Mouse (Mus musculus): Measurements from ENCODE around the gene Tmem82.
"Not testable (repeated sequence)": the region's sequence is repeated elsewhere in the genome, so short reads cannot be mapped to it uniquely, and the experiment has no call there.

Gene Tmem82

GRCm38 (mm10) chr4:141572668-141573358 lies 45.6 kb downstream of the Tmem82 start:
- DNase-seq, result no peak

DNA sequence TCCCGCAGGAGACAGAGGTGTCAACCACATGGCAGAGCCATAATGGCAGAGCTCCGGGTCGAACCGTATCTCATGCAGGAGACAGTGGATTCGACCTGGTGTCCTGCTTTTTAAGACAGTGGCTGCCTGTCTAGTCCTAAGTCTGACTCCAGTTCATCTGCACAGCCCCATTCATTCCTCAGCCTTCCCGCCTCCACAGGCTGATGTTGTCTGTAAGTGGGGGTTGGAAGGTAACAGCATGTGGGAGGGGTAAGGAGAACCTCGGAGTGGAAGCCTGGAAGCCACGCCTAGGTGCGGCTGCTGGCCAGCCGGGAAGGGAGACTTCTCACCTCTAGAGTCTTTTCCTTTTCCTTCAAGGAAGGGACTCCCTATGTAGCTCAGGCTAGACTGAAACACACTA lies 46.5 kb downstream of the Tmem82 start:
- no peak for DNase-seq

GRCm38 (mm10) chr4:141571337-141571739 lies 47.1 kb downstream of the Tmem82 start:
- DNase-seq, result no peak

DNA sequence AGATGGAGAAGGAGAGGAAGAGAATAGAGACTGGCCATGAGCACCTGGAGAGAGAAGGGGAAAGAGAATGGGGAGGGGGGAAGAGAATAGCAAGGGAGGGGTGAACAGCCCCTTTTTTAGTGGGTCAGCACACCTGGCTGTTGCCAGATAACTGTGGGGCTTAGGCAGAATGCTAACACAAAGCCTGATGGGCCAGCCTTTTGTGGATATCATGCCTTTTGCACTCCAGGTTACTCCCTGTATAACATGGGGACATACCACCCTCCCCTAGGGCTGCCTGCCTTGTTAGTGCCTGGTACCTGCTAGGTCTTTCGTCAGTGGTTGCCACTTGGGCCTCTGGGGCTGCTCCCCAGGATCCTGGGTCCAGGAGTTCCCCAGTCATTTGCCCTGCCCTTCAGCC lies 47.6 kb downstream of the Tmem82 start:
- no peak for DNase-seq

DNA sequence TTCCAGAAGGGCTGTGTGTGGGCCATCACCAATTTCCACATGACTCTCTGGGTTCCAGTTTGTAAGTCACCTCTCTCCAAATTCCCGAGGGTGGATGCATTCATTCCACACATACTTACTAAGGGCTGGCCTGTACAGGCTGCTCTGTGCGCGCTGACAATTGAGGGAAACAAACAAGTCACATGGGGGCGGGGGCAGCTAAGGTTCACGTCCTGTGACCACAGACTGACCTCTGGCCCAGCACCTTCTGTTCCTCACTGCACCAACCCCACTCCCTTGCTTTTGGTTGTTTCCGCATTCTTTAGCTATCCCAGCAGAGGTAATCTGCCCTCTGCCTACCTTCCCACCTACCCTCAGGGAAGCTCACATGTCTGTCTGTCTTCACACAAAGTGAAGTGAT lies 48.4 kb downstream of the Tmem82 start:
- DNase-seq, result no peak

DNA sequence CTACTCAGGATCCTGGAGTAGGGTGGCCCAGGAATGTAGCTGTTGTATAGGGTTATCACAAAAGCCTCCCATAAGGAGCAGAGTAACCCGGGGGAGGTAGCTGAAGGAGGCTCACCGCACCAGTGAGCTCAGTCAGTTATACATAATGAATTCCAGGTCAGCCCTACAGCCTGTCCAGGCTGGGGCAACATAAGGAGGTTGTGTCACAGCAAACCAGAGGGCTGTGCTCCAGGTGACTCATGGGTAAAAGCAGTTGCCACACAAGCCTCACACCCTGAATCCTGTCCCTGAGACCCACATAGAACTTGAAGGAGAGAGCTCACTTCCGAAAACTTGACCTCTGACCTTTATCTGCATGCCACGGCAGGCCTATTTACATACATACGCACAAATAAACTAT lies 49.5 kb downstream of the Tmem82 start:
- no peak for DNase-seq

- DNase-seq, result not testable (repeated sequence)
Measured at GRCm38 (mm10) chr4:141567174-141567573, 51.3 kb downstream of the Tmem82 start.

GRCm38 (mm10) chr4:141566187-141566586 lies 52.2 kb downstream of the Tmem82 start:
- no peak for DNase-seq

DNA sequence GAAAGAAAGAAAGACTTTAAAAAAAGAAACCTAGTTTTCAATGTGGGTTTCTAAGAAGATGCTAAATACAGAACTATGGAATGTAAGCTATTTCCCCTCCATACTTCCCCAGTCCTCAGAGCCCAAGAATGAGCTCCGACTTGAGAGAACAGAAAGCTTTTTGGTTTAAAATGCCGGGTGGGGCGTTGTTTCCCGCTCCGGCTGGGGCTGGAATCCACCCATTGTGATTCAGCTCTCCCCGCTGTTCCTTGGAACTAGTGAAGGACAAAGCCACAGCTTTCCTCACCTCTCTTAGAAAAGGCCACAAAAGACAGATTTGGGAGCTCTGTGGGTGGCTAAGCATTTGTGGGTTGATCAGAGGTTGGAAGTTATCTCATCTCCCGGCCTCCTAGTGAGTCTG lies 53.1 kb downstream of the Tmem82 start:
- no peak for DNase-seq

DNA sequence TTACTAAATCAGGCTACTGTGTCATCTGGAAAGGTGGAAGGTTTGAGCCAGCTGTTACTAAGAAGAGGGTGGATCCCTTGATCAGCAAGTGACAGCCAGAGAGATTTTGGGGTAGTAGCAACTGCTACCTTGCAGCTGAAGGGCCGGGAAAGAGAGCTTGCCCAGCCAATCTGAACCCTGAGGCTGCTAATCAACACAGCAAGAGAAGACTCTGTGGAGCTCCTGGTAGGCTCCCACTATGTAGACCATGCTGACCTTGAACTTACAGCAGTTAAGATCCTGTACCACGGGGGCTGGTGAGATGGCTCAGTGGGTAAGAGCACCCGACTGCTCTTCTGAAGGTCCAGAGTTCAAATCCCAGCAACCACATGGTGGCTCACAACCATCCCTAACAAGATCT lies 53.8 kb downstream of the Tmem82 start:
- DNase-seq, result no peak

- DNase-seq, result no peak
Measured at GRCm38 (mm10) chr4:141564209-141564608, 54.2 kb downstream of the Tmem82 start.
